Mouse (Mus musculus) kidney, postnatal 0 days (tissue): ENCODE data around the gene Lmna. TPM values are rescaled to one million over a fixed set of nuclear protein-coding genes. Genes with fewer than 3 reads are reported as not detected.

Source experiments
- ATAC-seq: fragments of 200-750 bp; cut with Nextera tagmentation; replicated peaks from 2 replicates; pipeline ENCODE4 v1.8.0; 2017; ENCODE audit warnings: low read depth, moderate number of reproducible peaks, moderate TSS enrichment, moderate library complexity; ENCODE audit not compliant: low FRiP score
- DNase-seq: peaks from one replicate; pipeline ENCODE4 v3.0.0-alpha.2; 2016; ENCODE audit warnings: low spot score
- H3K27ac ChIP-seq: fragments of 300-500 bp; sonication (generic); 2 replicates; pipeline ENCODE4 v1.5.1; 2014; ENCODE audit warnings: mild to moderate bottlenecking
- H3K27me3 ChIP-seq: fragments of 300-500 bp; sonication (generic); 2 replicates; pipeline ENCODE4 v1.6.1; 2014; ENCODE audit warnings: low read length, mixed read lengths; ENCODE audit not compliant: insufficient read depth
- H3K36me3 ChIP-seq: fragments of 300-500 bp; sonication (generic); 2 replicates; pipeline ENCODE4 v1.6.1; 2014; ENCODE audit warnings: low read length, mixed read lengths; ENCODE audit not compliant: insufficient read depth
- H3K4me1 ChIP-seq: fragments of 300-500 bp; sonication (generic); replicated peaks from 2 replicates; pipeline ENCODE4 v1.6.1; 2014; ENCODE audit warnings: antibody characterized with exemption, low read length, mixed read lengths; ENCODE audit not compliant: insufficient read depth
- H3K4me2 ChIP-seq: fragments of 300-500 bp; sonication (generic); 2 replicates; pipeline ENCODE4 v1.6.1; 2014; ENCODE audit warnings: mild to moderate bottlenecking, low read length, moderate library complexity, mixed read lengths
- H3K4me3 ChIP-seq: fragments of 300-500 bp; sonication (generic); replicated peaks from 2 replicates; pipeline ENCODE4 v1.5.1; 2014; ENCODE audit warnings: low read depth, low read length
- H3K9ac ChIP-seq: fragments of 300-500 bp; sonication (generic); 2 replicates; pipeline ENCODE4 v1.6.1; 2014; ENCODE audit warnings: low read depth, low read length
- H3K9me3 ChIP-seq: fragments of 300-500 bp; sonication (generic); replicated peaks from 2 replicates; pipeline ENCODE4 v1.6.1; 2016; ENCODE audit warnings: low read length, inconsistent platforms, mixed read lengths
- CTCF ChIP-seq: IDR thresholded peaks from 2 replicates; pipeline ENCODE4 v1.5.1; 2016; ENCODE audit warnings: antibody characterized with exemption, low read depth, mild to moderate bottlenecking, moderate library complexity
- WGBS: fragments of 180-500 bp; shearing (Covaris S2); extraction: QIAGEN DNeasy Blood & Tissue Kit; methylation state at CpG from one replicate; pipeline ENCODE4 v1.1.7; 2014; 5-methylcytosine and 5-hydroxymethylcytosine counted together
- polyA plus RNA-seq: library from polyadenylated mRNA; unstranded; fragments of >200 nt; fragmentation: Nextera tagmentation; extraction: Ambion mirVana; gene quantifications from 2 replicates; pipeline ENCODE4 v1.2.1, GENCODE M21; 2015

Lmna gene
- polyA plus RNA-seq, 1 experiment from 2014 or later = 99.3 TPM

DNA sequence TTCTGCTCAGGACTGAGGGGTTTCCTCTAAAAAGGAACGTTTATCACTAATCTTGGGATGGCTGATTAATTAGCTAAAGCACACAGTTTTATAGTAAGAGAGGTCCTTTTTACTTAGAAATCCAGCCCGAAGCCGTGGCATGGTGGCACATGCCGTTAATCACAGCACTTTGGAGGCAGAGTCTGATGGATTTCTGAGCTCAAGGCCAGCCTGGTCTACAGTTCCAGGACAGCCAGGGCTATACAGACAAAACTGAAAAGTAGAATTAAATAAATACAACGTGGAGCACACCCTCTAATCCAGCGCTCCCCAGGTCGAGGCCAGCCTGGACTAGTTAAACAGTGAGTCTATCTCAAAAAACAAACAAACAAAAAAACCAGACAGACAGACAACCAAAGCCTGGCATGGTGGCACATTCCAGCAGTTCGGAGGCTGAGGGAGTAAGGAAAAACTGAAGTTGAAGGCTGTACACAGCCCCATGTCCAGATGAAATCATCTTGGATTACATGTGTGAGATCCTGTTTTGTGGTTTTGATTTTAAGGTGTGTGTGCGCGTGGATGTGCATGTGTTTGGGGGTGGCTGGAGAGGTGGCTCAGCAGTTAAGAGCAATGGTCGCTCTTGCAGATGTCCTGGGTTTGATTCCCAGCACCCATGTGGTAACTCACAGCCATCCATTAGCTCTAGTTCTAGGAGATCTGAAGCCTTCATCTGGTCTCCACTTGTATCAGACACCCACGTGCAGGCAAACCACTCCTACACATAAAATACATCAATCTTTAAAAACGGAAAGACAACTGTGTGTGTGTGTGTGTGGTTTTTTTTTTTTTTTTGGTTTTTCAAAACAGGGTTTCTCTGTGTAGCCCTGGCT, 899 bp upstream of the Lmna start:
- no peaks in the 10 kb centered on the region for H3K9me3 ChIP-seq
- H3K27me3 ChIP-seq = no peaks in the 10 kb centered on the region
- 42% methylated on average over 13 of the region's 13 CpGs for WGBS
- peak overlapping the region; percentile 40; the same call in 1 of the 2 replicates for H3K9ac ChIP-seq
- peaks cover 27% of the 10 kb centered on the region for H3K4me1 ChIP-seq
- peak overlapping the region; percentile 84 for H3K27ac ChIP-seq
- H3K36me3 ChIP-seq = no peaks in the 10 kb centered on the region
- peak overlapping the region; percentile 13; the same call in 1 of the 2 replicates for H3K4me3 ChIP-seq
- DNase-seq (no peak), ATAC-seq (no peak)
- H3K4me2 ChIP-seq = peak overlapping the region; percentile 46
- no peak for TF ChIP-seq CTCF

- Histone ChIP-seq H3K4me3 (peak overlapping the region; percentile 13), H3K36me3 (no peaks in the 10 kb centered on the region), H3K4me2 (peak overlapping the region; percentile 46), H3K9ac (peak overlapping the region; percentile 40; the same call in 1 of the 2 replicates), H3K4me1 (peaks cover 30% of the 10 kb centered on the region), H3K9me3 (no peaks in the 10 kb centered on the region), H3K27me3 (no peaks in the 10 kb centered on the region), H3K27ac (peak overlapping the region; percentile 84)
- WGBS = 64% methylated on average over 3 of the region's 3 CpGs
- no peak for TF ChIP-seq CTCF
- DNase-seq (no peak), ATAC-seq (peak; percentile 11)
These were observed 506 bp downstream of the Lmna start for GRCm38 (mm10) chr3:88509250-88509649.

DNA sequence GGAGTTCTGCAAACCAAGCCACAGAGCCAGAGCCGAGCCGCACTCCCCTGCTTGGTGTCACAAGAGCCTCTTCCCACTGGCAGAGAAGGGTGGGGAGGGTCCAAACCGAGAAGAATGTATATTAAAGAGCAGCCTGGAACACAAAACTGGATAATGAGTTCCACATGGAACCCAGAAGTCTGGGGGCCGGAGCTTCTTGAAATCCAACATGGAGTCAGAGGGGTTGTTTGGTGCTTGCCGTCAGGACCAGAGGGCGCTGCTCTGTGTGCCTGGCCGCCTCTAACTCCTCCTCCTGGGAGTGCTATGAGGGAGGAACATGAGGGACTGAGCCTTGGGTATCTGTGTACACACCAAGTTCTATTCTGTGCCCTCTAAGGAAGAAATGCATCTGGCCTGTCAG, 4.0 kb downstream of the Lmna start:
- H3K27ac ChIP-seq = no peak overlapping the region
- H3K4me1 ChIP-seq = peaks cover 30% of the 10 kb centered on the region
- TF ChIP-seq CTCF = no peak
- DNase-seq (no peak), ATAC-seq (no peak)
- no peaks in the 10 kb centered on the region for H3K27me3 ChIP-seq
- no peak overlapping the region for H3K4me2 ChIP-seq
- WGBS = 47% methylated on average over 7 of the region's 7 CpGs
- no peak overlapping the region for H3K4me3 ChIP-seq
- no peak overlapping the region for H3K9ac ChIP-seq
- H3K9me3 ChIP-seq = no peaks in the 10 kb centered on the region
- H3K36me3 ChIP-seq = no peaks in the 10 kb centered on the region

DNA sequence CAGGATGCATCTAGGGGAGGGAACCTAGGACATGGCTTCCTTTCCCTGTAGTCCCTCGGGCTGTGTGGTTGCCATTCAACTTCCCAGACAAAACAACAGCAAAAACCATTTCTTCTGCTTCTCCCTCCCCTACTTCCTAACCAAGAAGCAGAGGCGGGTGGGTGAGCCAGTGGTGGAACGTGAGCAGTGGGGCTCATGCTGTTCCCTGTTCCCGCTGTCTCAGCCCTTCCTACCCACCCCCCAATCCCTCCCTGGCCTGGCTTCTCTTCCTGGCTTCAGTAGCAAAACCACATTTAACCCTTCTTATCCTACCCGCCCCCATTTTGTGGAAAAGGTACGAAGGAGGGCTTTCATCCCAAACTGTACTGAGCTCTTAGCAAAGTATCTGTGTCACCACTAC, 4.7 kb downstream of the Lmna start:
- TF ChIP-seq CTCF = no peak
- H3K4me1 ChIP-seq = peaks cover 28% of the 10 kb centered on the region

GRCm38 (mm10) chr3:88503881-88504746, 5.6 kb downstream of the Lmna start:
- no peak overlapping the region for H3K9ac ChIP-seq
- no peak overlapping the region for H3K4me3 ChIP-seq
- WGBS = 45% methylated on average over 8 of the region's 8 CpGs
- H3K4me1 ChIP-seq = peaks cover 26% of the 10 kb centered on the region
- DNase-seq (no peak), ATAC-seq (no peak)
- H3K9me3 ChIP-seq = no peaks in the 10 kb centered on the region
- H3K4me2 ChIP-seq = no peak overlapping the region
- TF ChIP-seq CTCF = no peak
- H3K27me3 ChIP-seq = no peaks in the 10 kb centered on the region
- 0 out of 2 replicates have a peak overlapping the region, but pooled peaks have one; percentile 87 for H3K27ac ChIP-seq
- H3K36me3 ChIP-seq = no peaks in the 10 kb centered on the region

More for the DNA sequence above, 4.7 kb downstream of the Lmna start:
- DNase-seq (no peak), ATAC-seq (no peak)
- 74% methylated on average over 6 of the region's 6 CpGs for WGBS
- Histone ChIP-seq H3K36me3 (no peaks in the 10 kb centered on the region), H3K27me3 (no peaks in the 10 kb centered on the region), H3K4me3 (no peak overlapping the region), H3K9me3 (no peaks in the 10 kb centered on the region), H3K27ac (no peak overlapping the region), H3K9ac (no peak overlapping the region), H3K4me2 (no peak overlapping the region)

GRCm38 (mm10) chr3:88503505-88503863, 6.3 kb downstream of the Lmna start:
- ATAC-seq = peak; percentile 26

More at GRCm38 (mm10) chr3:88503505-88503863, 6.3 kb downstream of the Lmna start:
- no peak overlapping the region; the same call in 1 of the 2 replicates for H3K9ac ChIP-seq
- peak overlapping the region; percentile 69; the same call in 1 of the 2 replicates for H3K4me3 ChIP-seq
- no peak for TF ChIP-seq CTCF
- peak overlapping the region; percentile 87; the same call in 1 of the 2 replicates for H3K27ac ChIP-seq
- peaks cover 26% of the 10 kb centered on the region for H3K4me1 ChIP-seq
- peak overlapping the region; percentile 98 for H3K4me2 ChIP-seq
- no peaks in the 10 kb centered on the region for H3K36me3 ChIP-seq
- H3K27me3 ChIP-seq = no peaks in the 10 kb centered on the region
- H3K9me3 ChIP-seq = no peaks in the 10 kb centered on the region
- DNase-seq = no peak
- WGBS = 24% methylated on average over 4 of the region's 4 CpGs
